Comparison of ENCODE assay signal across 7 mouse cellular contexts in the genomic region with DNA sequence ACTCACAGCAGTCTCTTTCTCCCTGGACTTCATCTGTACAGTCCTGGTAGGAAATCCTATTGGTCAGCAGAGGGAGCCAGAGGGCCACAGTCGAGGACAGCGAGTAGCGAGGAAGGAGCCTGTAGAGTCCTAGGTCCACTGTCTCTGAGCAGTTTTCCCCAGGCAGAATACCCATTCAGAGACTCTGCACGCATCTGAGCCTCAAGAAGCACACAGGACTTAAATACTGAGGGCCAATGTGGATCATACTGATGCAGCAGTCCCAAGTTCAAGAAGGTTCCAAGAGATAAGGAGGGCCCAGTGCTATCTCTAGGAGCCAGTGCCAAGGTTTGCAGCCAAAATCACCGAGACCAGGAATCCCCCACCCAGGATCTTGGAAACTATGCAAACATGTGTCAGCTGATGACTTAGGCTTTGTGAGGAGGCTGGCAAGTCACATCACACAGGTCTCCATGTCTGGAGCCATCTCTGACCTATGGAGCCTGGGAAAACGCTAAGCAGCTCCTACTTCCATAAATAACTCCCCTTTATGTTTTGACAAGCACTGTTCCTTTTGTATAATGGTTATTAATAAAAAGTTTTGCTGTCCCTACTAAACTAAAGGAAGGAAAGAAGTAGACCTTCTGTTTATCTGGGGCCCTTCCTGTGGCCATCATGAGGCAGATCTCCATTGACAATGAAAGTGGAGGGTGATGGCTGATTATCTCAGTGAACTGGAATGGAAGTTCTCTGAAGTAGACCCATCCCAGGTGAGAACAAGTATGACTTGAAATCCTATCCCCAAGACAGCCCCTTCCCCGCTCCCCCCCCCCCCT. TPM values are rescaled to one million over a fixed set of nuclear protein-coding genes. Genes with fewer than 3 reads are reported as not detected.
DNase-seq lines count a peak whose midpoint lies in the region; ATAC-seq lines count a peak whose summit lies in the region.

No protein-coding gene starts in this region.

- peak; percentile 87 for DNase-seq in adrenal gland, adult 2 months
- DNase-seq in embryo, embryonic 11 days: peak; percentile 90
- peak; percentile 63 to 82 for DNase-seq in gastrocnemius, postnatal 36 days
- DNase-seq in left cerebral cortex, postnatal 25 days (ENCODE audit: low spot score in 2 of 2): peak; percentile 87 to 93
- DNase-seq in mesoderm, embryonic 11.5 days (ENCODE audit: low read depth, low spot score): peak; percentile 85
- DNase-seq in right cerebral cortex, postnatal 25 days: peak; percentile 81

- peaks cover 3% of the 10 kb centered on the region; the same call in 1 of the 2 replicates for H3K4me1 ChIP-seq in intestine, embryonic 15.5 days (replicated peaks)

- no peak overlapping the region for H3K27ac ChIP-seq in intestine, embryonic 15.5 days

- WGBS in intestine, embryonic 15.5 days: 25% methylated on average over 7 of the region's 7 CpGs

- intact Hi-C loops in gastrocnemius, postnatal 36 days (cut with DNase I): loop anchor here (2.0 to 5.0 kb wide), 3 partner anchors 23 to 153 kb away; a partner anchor contains a TSS
- intact Hi-C loops in left cerebral cortex, postnatal 25 days (cut with DNase I): loop anchor here (1.0 to 5.0 kb wide), 4 partner anchors 22 to 154 kb away; a partner anchor contains a TSS

- H3K9me3 ChIP-seq in intestine, embryonic 15.5 days: no peaks in the 10 kb centered on the region

- H3K4me3 ChIP-seq in intestine, embryonic 15.5 days (replicated peaks): no peak overlapping the region

- no peak overlapping the region for H3K4me2 ChIP-seq in intestine, embryonic 15.5 days (replicated peaks)

- H3K9ac ChIP-seq in intestine, embryonic 15.5 days: no peak overlapping the region

- H3K36me3 ChIP-seq in intestine, embryonic 15.5 days: no peaks in the 10 kb centered on the region

- no peaks in the 10 kb centered on the region for H3K27me3 ChIP-seq in intestine, embryonic 15.5 days (replicated peaks)

- ATAC-seq in intestine, embryonic 15.5 days: peak; percentile 87

RNA-seq across cellular contexts. Expression of a gene that starts 23.2 kb away (rescaled TPM):
- total RNA-seq in adrenal gland, adult 2 months (2021): 10 to 100 TPM in 1 of 2 experiments, 1 to 10 TPM in 1; 6.4 to 11.2 TPM
- polyA plus RNA-seq in adrenal gland, adult 2 months (2012; rRNA removed): 12.2 and 15.4 TPM in 2 replicates
- total RNA-seq in gastrocnemius, postnatal 36 days (2021): 10 to 100 TPM; 29.6 to 34.5 TPM
- polyA plus RNA-seq in intestine, embryonic 15.5 days (2015; fragmentation: Nextera tagmentation; extraction: Ambion mirVana): 11.4 and 15.5 TPM in 2 replicates
- total RNA-seq in left cerebral cortex, postnatal 25 days (2021): 100 to 1,000 TPM; 158 to 162 TPM

RNA-seq across cellular contexts. Expression of a gene that starts 49.5 kb away (rescaled TPM):
- 10 to 100 TPM; 19.9 to 23.7 TPM for total RNA-seq in adrenal gland, adult 2 months (2021)
- polyA plus RNA-seq in adrenal gland, adult 2 months (2012; rRNA removed): 11.7 and 15.5 TPM in 2 replicates
- 1 to 10 TPM; 8.9 to 9.2 TPM for total RNA-seq in gastrocnemius, postnatal 36 days (2021)
- polyA plus RNA-seq in intestine, embryonic 15.5 days (2015; fragmentation: Nextera tagmentation; extraction: Ambion mirVana): 8.9 and 9.0 TPM in 2 replicates
- 10 to 100 TPM; 40.3 to 43.2 TPM for total RNA-seq in left cerebral cortex, postnatal 25 days (2021)

RNA-seq across cellular contexts. Expression of a gene that starts 52.0 kb away (rescaled TPM):
- 1 to 10 TPM; 4.7 TPM for total RNA-seq in adrenal gland, adult 2 months (2021)
- 2.8 and 2.9 TPM in 2 replicates for polyA plus RNA-seq in adrenal gland, adult 2 months (2012; rRNA removed)
- under 1 TPM; 0.59 to 0.99 TPM for total RNA-seq in gastrocnemius, postnatal 36 days (2021)
- 4.7 and 5.5 TPM in 2 replicates for polyA plus RNA-seq in intestine, embryonic 15.5 days (2015; fragmentation: Nextera tagmentation; extraction: Ambion mirVana)
- under 1 TPM; 0.94 to 0.96 TPM for total RNA-seq in left cerebral cortex, postnatal 25 days (2021)

Comparison
In these comparisons a context has a peak if more than half of its experiments do, and no peak if none do; other contexts are left out.
1. RNA of a gene that starts 23.2 kb away (total RNA-seq): 158 to 162 TPM in left cerebral cortex, postnatal 25 days; 29.6 to 34.5 TPM in gastrocnemius, postnatal 36 days and 6.4 to 11.2 TPM in adrenal gland, adult 2 months; every median in the first group is over 4 times any median in the second.
2. Peak in every context shown above with its lines, with median percentiles within 50 percentile points of each other: DNase-seq.